In the genomic region with DNA sequence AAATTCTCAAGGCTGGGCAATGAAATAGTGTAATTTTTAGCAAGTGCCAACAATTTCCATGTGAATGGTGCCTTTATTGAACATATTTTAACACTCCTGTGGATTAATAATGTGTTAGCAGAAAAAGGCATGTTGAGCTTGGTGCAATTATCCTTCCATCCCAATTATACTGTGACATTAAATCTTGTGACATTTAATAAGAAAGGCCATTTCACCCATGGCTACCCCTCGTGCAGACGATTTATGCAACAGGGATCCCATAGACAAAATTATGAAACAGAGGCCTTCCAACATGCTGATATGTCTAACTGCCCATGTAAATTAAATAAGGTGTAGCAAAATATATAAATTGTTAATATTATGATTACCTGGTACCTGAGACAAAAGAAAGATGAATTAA, we compare ENCODE assay signal across 25 mouse cellular contexts.
A peak's percentile ranks its signal among the peaks of the same experiment; 100 is the strongest.
DNase-seq lines count a peak whose midpoint lies in the region; ATAC-seq lines count a peak whose summit lies in the region.
"Had no signal": no experiment of that assay in that cellular context is flagged by ENCODE, and none has a peak within 500 bp of the region (broad histone marks: within the 10 kb centered on the region; RNA-seq: fewer than 3 reads in every experiment).

No protein-coding gene starts in this region.

- peak overlapping the region; percentile 64; the same call in 1 of the 2 replicates for H3K27ac ChIP-seq in hindbrain, embryonic 13.5 days
- no peak overlapping the region for H3K27ac ChIP-seq in hindbrain, embryonic 14.5 days
- no peak overlapping the region for H3K27ac ChIP-seq in neural tube, embryonic 12.5 days
- H3K27ac ChIP-seq in neural tube, embryonic 14.5 days (ENCODE audit: low read depth, low read length): no peak overlapping the region
- H3K27ac ChIP-seq: embryonic facial prominence, embryonic 12.5 days; embryonic facial prominence, embryonic 15.5 days; forebrain, embryonic 12.5 days; heart, embryonic 15.5 days; hindbrain, embryonic 10.5 days had no signal

- H3K4me3 ChIP-seq in hindbrain, embryonic 13.5 days: no peak overlapping the region
- H3K4me3 ChIP-seq in hindbrain, embryonic 14.5 days (replicated peaks; ENCODE audit: low read length): no peak overlapping the region
- no peak overlapping the region for H3K4me3 ChIP-seq in neural tube, embryonic 12.5 days
- H3K4me3 ChIP-seq in neural tube, embryonic 14.5 days (ENCODE audit: low read depth, low read length): no peak overlapping the region
- H3K4me3 ChIP-seq: embryonic facial prominence, embryonic 12.5 days; embryonic facial prominence, embryonic 15.5 days; forebrain, embryonic 12.5 days; heart, embryonic 12.5 days; heart, embryonic 15.5 days; hindbrain, embryonic 10.5 days; hindbrain, embryonic 15.5 days had no signal

- H3K9ac ChIP-seq in hindbrain, embryonic 13.5 days: no peak overlapping the region
- H3K9ac ChIP-seq in hindbrain, embryonic 14.5 days: no peak overlapping the region
- no peak overlapping the region for H3K9ac ChIP-seq in neural tube, embryonic 12.5 days
- no peak overlapping the region for H3K9ac ChIP-seq in neural tube, embryonic 14.5 days (replicated peaks; ENCODE audit: low read depth, low read length)
- H3K9ac ChIP-seq: embryonic facial prominence, embryonic 12.5 days; embryonic facial prominence, embryonic 15.5 days; forebrain, embryonic 12.5 days; heart, embryonic 12.5 days; heart, embryonic 15.5 days; hindbrain, embryonic 15.5 days had no signal

- H3K4me2 ChIP-seq in hindbrain, embryonic 13.5 days: no peak overlapping the region
- no peak overlapping the region for H3K4me2 ChIP-seq in hindbrain, embryonic 14.5 days (replicated peaks)
- H3K4me2 ChIP-seq in neural tube, embryonic 12.5 days (replicated peaks): no peak overlapping the region
- H3K4me2 ChIP-seq in neural tube, embryonic 14.5 days (ENCODE audit: low read depth, low read length): no peak overlapping the region
- H3K4me2 ChIP-seq: embryonic facial prominence, embryonic 12.5 days; embryonic facial prominence, embryonic 15.5 days; forebrain, embryonic 12.5 days; heart, embryonic 12.5 days; heart, embryonic 15.5 days; hindbrain, embryonic 15.5 days had no signal

- 57% methylated on average over 2 of the region's 2 CpGs for WGBS in hindbrain, embryonic 13.5 days
- whole genome bisulfite sequencing in hindbrain, embryonic 14.5 days: 58% methylated on average over 2 of the region's 2 CpGs
- 63% methylated on average over 2 of the region's 2 CpGs for WGBS in neural tube, embryonic 12.5 days
- WGBS in neural tube, embryonic 14.5 days: 34% methylated on average over 2 of the region's 2 CpGs

- H3K4me1 ChIP-seq in hindbrain, embryonic 13.5 days (replicated peaks): peaks cover 4% of the 10 kb centered on the region; the same call in 1 of the 2 replicates
- no peaks in the 10 kb centered on the region for H3K4me1 ChIP-seq in hindbrain, embryonic 14.5 days (replicated peaks; ENCODE audit: control insufficient read depth, insufficient read depth, low read length)
- no peaks in the 10 kb centered on the region for H3K4me1 ChIP-seq in neural tube, embryonic 12.5 days
- H3K4me1 ChIP-seq in neural tube, embryonic 14.5 days (ENCODE audit: control insufficient read depth, insufficient read depth, low read length): no peaks in the 10 kb centered on the region
- H3K4me1 ChIP-seq: embryonic facial prominence, embryonic 12.5 days; embryonic facial prominence, embryonic 15.5 days; forebrain, embryonic 12.5 days; heart, embryonic 12.5 days; heart, embryonic 15.5 days; hindbrain, embryonic 10.5 days; hindbrain, embryonic 15.5 days had no signal

- H3K36me3 ChIP-seq in hindbrain, embryonic 13.5 days: no peaks in the 10 kb centered on the region
- H3K36me3 ChIP-seq in hindbrain, embryonic 14.5 days (replicated peaks; ENCODE audit: control insufficient read depth, insufficient read depth): no peaks in the 10 kb centered on the region
- no peaks in the 10 kb centered on the region for H3K36me3 ChIP-seq in neural tube, embryonic 12.5 days
- no peaks in the 10 kb centered on the region for H3K36me3 ChIP-seq in neural tube, embryonic 14.5 days (ENCODE audit: control insufficient read depth, insufficient read depth, low read length)
- H3K36me3 ChIP-seq: embryonic facial prominence, embryonic 12.5 days; embryonic facial prominence, embryonic 15.5 days; forebrain, embryonic 12.5 days; heart, embryonic 12.5 days; heart, embryonic 15.5 days; hindbrain, embryonic 10.5 days; hindbrain, embryonic 15.5 days had no signal

- H3K27me3 ChIP-seq in hindbrain, embryonic 13.5 days: no peaks in the 10 kb centered on the region
- H3K27me3 ChIP-seq in hindbrain, embryonic 14.5 days (ENCODE audit: control insufficient read depth, insufficient read depth, low read length): no peaks in the 10 kb centered on the region
- H3K27me3 ChIP-seq in neural tube, embryonic 12.5 days (replicated peaks): no peaks in the 10 kb centered on the region
- H3K27me3 ChIP-seq in neural tube, embryonic 14.5 days (ENCODE audit: control insufficient read depth, insufficient read depth, low read length): no peaks in the 10 kb centered on the region
- H3K27me3 ChIP-seq: embryonic facial prominence, embryonic 12.5 days; embryonic facial prominence, embryonic 15.5 days; forebrain, embryonic 12.5 days; heart, embryonic 12.5 days; heart, embryonic 15.5 days; hindbrain, embryonic 15.5 days had no signal

- H3K9me3 ChIP-seq in hindbrain, embryonic 13.5 days: no peaks in the 10 kb centered on the region
- no peaks in the 10 kb centered on the region for H3K9me3 ChIP-seq in hindbrain, embryonic 14.5 days (ENCODE audit: control insufficient read depth, low read length)
- no peaks in the 10 kb centered on the region for H3K9me3 ChIP-seq in neural tube, embryonic 12.5 days
- no peaks in the 10 kb centered on the region for H3K9me3 ChIP-seq in neural tube, embryonic 14.5 days (ENCODE audit: control insufficient read depth, low read length)
- H3K9me3 ChIP-seq: embryonic facial prominence, embryonic 12.5 days; embryonic facial prominence, embryonic 15.5 days; forebrain, embryonic 12.5 days; heart, embryonic 12.5 days; heart, embryonic 15.5 days; hindbrain, embryonic 10.5 days; hindbrain, embryonic 15.5 days had no signal

- DNase-seq in hindbrain, embryonic 14.5 days (ENCODE audit: low spot score): no peak
- DNase-seq in neural tube, embryonic 10.5 days (ENCODE audit: extremely low spot score, low spot score): no peak
- DNase-seq: adrenal gland, postnatal 10 days; adrenal gland, postnatal 36 days; cerebellum, adult 11 months; cerebellum, adult 2 months; cerebellum, adult 9-11 months; cerebellum, postnatal 25 days; gastrocnemius, postnatal 25 days; heart, adult 18-20 months; heart, postnatal 10 days; heart, postnatal 36 days had no signal

- ATAC-seq in hindbrain, embryonic 13.5 days (ENCODE audit: low FRiP score): no peak
- ATAC-seq in hindbrain, embryonic 14.5 days (ENCODE audit: low FRiP score): no peak
- 0 out of 2 replicates have a peak, but pooled peaks have one; percentile 44 for ATAC-seq in neural tube, embryonic 12.5 days (ENCODE audit: low FRiP score, low read depth)
- peak; percentile 68; the same call in 1 of the 2 replicates for ATAC-seq in neural tube, embryonic 14.5 days (ENCODE audit: low read depth)
- no peak for ATAC-seq in activated CD4-positive, CD25-positive, alpha-beta regulatory T cell, adult 4 months
- ATAC-seq: inflammation-experienced regulatory T-cells, adult 6 months; intestine, postnatal 0 days had no signal

Comparison
In these comparisons a context has a peak if more than half of its experiments do, and no peak if none do; other contexts are left out.
1. ATAC-seq: peak in neural tube, embryonic 12.5 days (single experiment) and neural tube, embryonic 14.5 days (single experiment); none in hindbrain, embryonic 13.5 days (single experiment), hindbrain, embryonic 14.5 days (single experiment) and activated CD4-positive, CD25-positive, alpha-beta regulatory T cell, adult 4 months (single experiment).